Mouse (Mus musculus) CH12.LX (cell line): ENCODE measurements around the gene AI597479. TPM values are rescaled to one million over a fixed set of nuclear protein-coding genes. Genes with fewer than 3 reads are reported as not detected.

Experiments used
- DNase-seq: peaks from one replicate; pipeline ENCODE4 v3.0.0-alpha.2; 2013; ENCODE audit errors: extremely low read depth
- H3K27ac ChIP-seq: 2 replicates; pipeline ENCODE4 v1.5.1; 2012; ENCODE audit warnings: low read depth, mild to moderate bottlenecking, control low read depth, moderate library complexity; ENCODE audit not compliant: insufficient read depth
- H3K27me3 ChIP-seq: replicated peaks from 2 replicates; pipeline ENCODE3; 2012; ENCODE audit warnings: inconsistent platforms
- H3K36me3 ChIP-seq, 2 experiments: replicated peaks in 1 of 2; 2 replicates each; pipeline versions ENCODE3 to v1.6.1; 2012; ENCODE audit warnings: inconsistent platforms in 1 of 2, low read length in 1 of 2, mild to moderate bottlenecking in 1 of 2, mixed read lengths in 1 of 2, moderate library complexity in 1 of 2; ENCODE audit not compliant: control insufficient read depth in 1 of 2, insufficient read depth in 1 of 2
- H3K4me1 ChIP-seq, 2 experiments: 2 replicates each; pipeline ENCODE4 v1.6.1; 2012; ENCODE audit warnings: inconsistent platforms in 1 of 2, moderate library complexity in 1 of 2; ENCODE audit not compliant: insufficient read depth in 2 of 2, control insufficient read depth in 1 of 2
- H3K4me2 ChIP-seq: 2 replicates; pipeline ENCODE4 v1.6.1; 2012; ENCODE audit warnings: low read depth, mild to moderate bottlenecking, control low read depth; ENCODE audit not compliant: poor library complexity, insufficient read depth, severe bottlenecking
- H3K4me3 ChIP-seq, 3 experiments: fragments of 150-350 bp in 1 of 3; sonication (generic) in 1 of 3; replicated peaks in 1 of 3; 2 replicates each; pipeline versions ENCODE3 to v1.5.1; 2011 to 2012; ENCODE audit warnings: low read depth in 2 of 3, low read length in 2 of 3, mild to moderate bottlenecking in 2 of 3, moderate library complexity in 2 of 3, control low read depth in 1 of 3, improper control_type of control experiment in 1 of 3, inconsistent platforms in 1 of 3, mixed read lengths in 1 of 3; ENCODE audit not compliant: poor library complexity in 1 of 3
- H3K79me2 ChIP-seq: replicated peaks from 2 replicates; pipeline ENCODE4 v1.6.1; 2012; ENCODE audit warnings: mild to moderate bottlenecking, moderate library complexity; ENCODE audit not compliant: control insufficient read depth, poor library complexity, insufficient read depth, severe bottlenecking; ENCODE audit errors: extremely low read depth
- H3K9ac ChIP-seq: 2 replicates; pipeline ENCODE4 v1.6.1; 2012; ENCODE audit warnings: low read depth, mild to moderate bottlenecking, control low read depth, moderate library complexity; ENCODE audit not compliant: insufficient read depth
- H3K9me3 ChIP-seq: replicated peaks from 2 replicates; pipeline ENCODE3; 2012; ENCODE audit warnings: low read length, inconsistent platforms, mixed read lengths
- BHLHE40 ChIP-seq: IDR thresholded peaks from 2 replicates; pipeline ENCODE4 v1.6.1; 2011; ENCODE audit warnings: mild to moderate bottlenecking, low read depth, low read length, improper control_type of control experiment
- CHD1 ChIP-seq: IDR thresholded peaks from 2 replicates; pipeline ENCODE4 v1.6.1; 2012; ENCODE audit warnings: low read depth, low read length, improper control_type of control experiment, inconsistent platforms
- CTCF ChIP-seq, 2 experiments: IDR thresholded peaks in 1 of 2; conservative IDR thresholded peaks in 1 of 2; 2 replicates each; pipeline ENCODE4 v1.5.1; 2011 to 2012; ENCODE audit warnings: low read depth in 2 of 2, low read length in 2 of 2, improper control_type of control experiment in 1 of 2, inconsistent platforms in 1 of 2, mild to moderate bottlenecking in 1 of 2, moderate library complexity in 1 of 2
- E2F4 ChIP-seq: IDR thresholded peaks from 2 replicates; pipeline ENCODE4 v1.6.1; 2011; ENCODE audit warnings: low read depth, low read length, improper control_type of control experiment; ENCODE audit not compliant: insufficient replicate concordance
- EP300 ChIP-seq: IDR thresholded peaks from 2 replicates; pipeline ENCODE4 v1.6.1; 2011; ENCODE audit warnings: low read length, improper control_type of control experiment
- IRF4 ChIP-seq: IDR thresholded peaks from 2 replicates; pipeline ENCODE4 v1.6.1; 2014; ENCODE audit warnings: low read depth, mild to moderate bottlenecking, inconsistent platforms, low read length, improper control_type of control experiment
- JUN ChIP-seq: IDR thresholded peaks from 2 replicates; pipeline ENCODE4 v1.6.1; 2011; ENCODE audit warnings: low read depth, mild to moderate bottlenecking, low read length, improper control_type of control experiment, moderate library complexity; ENCODE audit not compliant: insufficient read depth
- KAT2A ChIP-seq: IDR thresholded peaks from 2 replicates; pipeline ENCODE4 v1.6.1; 2012; ENCODE audit warnings: low read length, improper control_type of control experiment, inconsistent platforms; ENCODE audit not compliant: insufficient replicate concordance
- MAFK ChIP-seq: IDR thresholded peaks from 2 replicates; pipeline ENCODE4 v1.6.1; 2011; ENCODE audit warnings: low read length, improper control_type of control experiment; ENCODE audit not compliant: insufficient replicate concordance
- MAX ChIP-seq: IDR thresholded peaks from 2 replicates; pipeline ENCODE4 v1.6.1; 2011; ENCODE audit warnings: low read length, improper control_type of control experiment
- MAZ ChIP-seq: IDR thresholded peaks from 2 replicates; pipeline ENCODE4 v1.6.1; 2012; ENCODE audit warnings: low read depth, mild to moderate bottlenecking, inconsistent platforms, low read length, improper control_type of control experiment, moderate library complexity
- MEF2A ChIP-seq: IDR thresholded peaks from 2 replicates; pipeline ENCODE4 v1.6.1; 2014; ENCODE audit warnings: low read depth, mild to moderate bottlenecking, inconsistent platforms, low read length, improper control_type of control experiment, borderline replicate concordance
- MYC ChIP-seq: IDR thresholded peaks from 2 replicates; pipeline ENCODE4 v1.6.1; 2011; ENCODE audit warnings: low read depth, mild to moderate bottlenecking, improper control_type of control experiment, low read length
- NRF1 ChIP-seq: IDR thresholded peaks from 2 replicates; pipeline ENCODE4 v1.6.1; 2014; ENCODE audit warnings: low read depth, mild to moderate bottlenecking, inconsistent platforms, low read length, improper control_type of control experiment, moderate library complexity
- PAX5 ChIP-seq: IDR thresholded peaks from 2 replicates; pipeline ENCODE4 v1.6.1; 2012; ENCODE audit warnings: low read length, inconsistent platforms, mixed read lengths
- RAD21 ChIP-seq: IDR thresholded peaks from 2 replicates; pipeline ENCODE4 v1.6.1; 2011; ENCODE audit warnings: low read depth, mild to moderate bottlenecking, low read length, improper control_type of control experiment, moderate library complexity
- SIN3A ChIP-seq: IDR thresholded peaks from 2 replicates; pipeline ENCODE4 v1.6.1; 2012; ENCODE audit warnings: low read length, improper control_type of control experiment, inconsistent platforms
- SMC3 ChIP-seq: IDR thresholded peaks from 2 replicates; pipeline ENCODE4 v1.6.1; 2011; ENCODE audit warnings: low read depth, low read length, improper control_type of control experiment
- TBP ChIP-seq: conservative IDR thresholded peaks from 2 replicates; pipeline ENCODE4 v1.6.1; 2011; ENCODE audit warnings: low read depth, low read length, improper control_type of control experiment
- UBTF ChIP-seq: IDR thresholded peaks from 2 replicates; pipeline ENCODE4 v1.6.1; 2012; ENCODE audit warnings: low read depth, mild to moderate bottlenecking, inconsistent platforms, low read length, improper control_type of control experiment, moderate library complexity
- ZC3H11A ChIP-seq: IDR thresholded peaks from 2 replicates; pipeline ENCODE4 v1.6.1; 2012; ENCODE audit warnings: low read depth, mild to moderate bottlenecking, inconsistent platforms, low read length, improper control_type of control experiment
- ZMIZ1 ChIP-seq: IDR thresholded peaks from 2 replicates; pipeline ENCODE4 v1.6.1; 2012; ENCODE audit warnings: low read depth, mild to moderate bottlenecking, inconsistent platforms, low read length, improper control_type of control experiment
- dilution Hi-C: fragments of 300-500 bp; cut with MboI; formaldehyde crosslinking; loops from 2 replicates; pipeline ENCODE4 v1.14.3; 2020; ENCODE audit warnings: low sequenced_read_pairs; ENCODE audit not compliant: extremely low pct_unique_long_range_greater_than_20kb, extremely low pct_ligation_motif_present
- in situ Hi-C: fragments of 300-500 bp; cut with MboI; formaldehyde crosslinking; loops from 3 replicates; pipeline ENCODE4 v1.14.3; 2019; ENCODE audit warnings: low sequenced_read_pairs, low pct_ligation_motif_present, low pct_unique_long_range_greater_than_20kb, mixed read lengths
- polyA plus RNA-seq: library from polyadenylated mRNA; unstranded; fragments of >175 nt; gene quantifications from 2 replicates; pipeline ENCODE4 v1.2.1, GENCODE M21; 2012; ENCODE audit warnings: low read depth; ENCODE audit not compliant: insufficient read length
- total RNA-seq, 2 experiments: library from RNA; depleted of rRNA; stranded (reverse); fragments of 300-350 nt in 1 of 2; fragments of >200 nt in 1 of 2; gene quantifications; 2 replicates each; pipeline ENCODE4 v1.2.3; 2012 to 2014

AI597479 gene
- total and polyA plus RNA-seq, 3 experiments: 19.5 to 39.8 (median 22.6) TPM

- Histone ChIP-seq H3K4me1 (no peaks in the 10 kb centered on the region; a peak in 1 of 4 replicates), H3K9me3 (no peaks in the 10 kb centered on the region), H3K36me3 (peaks cover 41 to 86% of the 10 kb centered on the region in 2 experiments), H3K9ac (no peak overlapping the region), H3K79me2 (no peaks in the 10 kb centered on the region), H3K4me3 (no peak overlapping the region), H3K27ac (no peak overlapping the region), H3K4me2 (no peak overlapping the region), H3K27me3 (no peaks in the 10 kb centered on the region)
- TF ChIP-seq CHD1: no peak
- no peak for TF ChIP-seq ZMIZ1
- no peak for TF ChIP-seq MAZ
- no peak for TF ChIP-seq ZC3H11A
- TF ChIP-seq IRF4: no peak
- TF ChIP-seq CTCF (conservative IDR thresholded peaks at IDR 0.05 in 1 of 2, IDR thresholded peaks at IDR 0.05 in 1 of 2; ENCODE audit: low read depth in 2 of 2, low read length in 2 of 2): peak; percentile 14 to 70; a peak in 3 of 4 replicates
- TF ChIP-seq EP300: no peak
- TF ChIP-seq SIN3A: no peak
- TF ChIP-seq MEF2A: no peak
- peak; percentile 52 for TF ChIP-seq SMC3
- no peak for TF ChIP-seq MYC
- no peak for TF ChIP-seq PAX5
- no peak for TF ChIP-seq E2F4
- peak; percentile 55 for TF ChIP-seq RAD21
- no peak for TF ChIP-seq JUN
- dilution Hi-C loops: no loop called here
- DNase-seq: peak; percentile 46
- in situ Hi-C loops: no loop called here
Measured at GRCm38 (mm10) chr1:43112882-43113281, 14.4 kb downstream of the AI597479 start.

- H3K9me3 ChIP-seq: peaks cover 3% of the 10 kb centered on the region
- no peaks in the 10 kb centered on the region for H3K27me3 ChIP-seq
- H3K4me2 ChIP-seq: no peak overlapping the region
- DNase-seq: no peak
- dilution Hi-C loops (no loop called here), in situ Hi-C loops (no loop called here)
- H3K4me1 ChIP-seq: no peaks in the 10 kb centered on the region
- H3K79me2 ChIP-seq: no peaks in the 10 kb centered on the region
- peaks cover 22 to 60% of the 10 kb centered on the region in 2 experiments for H3K36me3 ChIP-seq
- H3K4me3 ChIP-seq: no peak overlapping the region
- no peak overlapping the region for H3K27ac ChIP-seq
- TF ChIP-seq E2F4: no peak
- no peak for TF ChIP-seq CHD1
- TF ChIP-seq MAX: no peak
- TF ChIP-seq NRF1: no peak
- TF ChIP-seq BHLHE40: no peak
- TF ChIP-seq MAZ: no peak
- TF ChIP-seq KAT2A: no peak
- TF ChIP-seq UBTF: no peak
- TF ChIP-seq TBP: no peak
- TF ChIP-seq SIN3A: no peak
- no peak for TF ChIP-seq MAFK
- no peak for TF ChIP-seq RAD21
- H3K9ac ChIP-seq: no peak overlapping the region
Measured at GRCm38 (mm10) chr1:43117435-43117834, 18.9 kb downstream of the AI597479 start.
